Mouse (Mus musculus) cerebellum, adult 2 months (tissue): ENCODE results near the gene Acot13.

ENCODE experiments used
- CTCF ChIP-seq: fragments of 200-500 bp; IDR thresholded peaks from 2 replicates; pipeline ENCODE4 v1.5.1; 2011; ENCODE audit warnings: low read depth, mild to moderate bottlenecking, control low read depth, low read length, moderate library complexity, borderline replicate concordance; ENCODE audit not compliant: insufficient read depth
- POLR2A ChIP-seq: fragments of 200-500 bp; IDR thresholded peaks from 2 replicates; pipeline ENCODE4 v1.6.1; 2011; ENCODE audit warnings: low read length, control low read depth, borderline replicate concordance; ENCODE audit not compliant: insufficient read depth

- no peak for TF ChIP-seq CTCF
- TF ChIP-seq POLR2A, result no peak
Observed at GRCm38 (mm10) chr13:24792411-24793045, 38.8 kb downstream of the Acot13 start.
